Comparison of ENCODE assay signal across 8 mouse cellular contexts in genomic region chr5:24842274-24843102, GRCm38 (mm10). TPM values are rescaled to one million over a fixed set of nuclear protein-coding genes. Genes with fewer than 3 reads are reported as not detected.
DNase-seq lines count a peak whose midpoint lies in the region; ATAC-seq and TF ChIP-seq lines count a peak whose summit lies in the region.

Gene Rheb, minus strand, starts transcription at chr5:24842624.

- ATAC-seq in G1E (ENCODE audit: extremely low read depth, insufficient number of reproducible peaks, low FRiP score, poor library complexity, severe bottlenecking), result peak; percentile 94
- ATAC-seq in forebrain, embryonic 16.5 days, result peak; percentile 95
- ATAC-seq in lung, embryonic 14.5 days (ENCODE audit: insufficient read depth), result peak; percentile 96

- peak within 1 kb of the TSS; percentile 98 for H3K27ac ChIP-seq in forebrain, embryonic 16.5 days (ENCODE audit: low read length)
- H3K27ac ChIP-seq in layer of hippocampus, adult 2 months, result peak within 1 kb of the TSS; percentile 100
- peak within 1 kb of the TSS; percentile 100 for H3K27ac ChIP-seq in lung, embryonic 14.5 days (ENCODE audit: low read depth)
- H3K27ac ChIP-seq in olfactory bulb, adult 2 months (ENCODE audit: insufficient read depth, low read depth, low read length), result peak within 1 kb of the TSS; percentile 99
- peak within 1 kb of the TSS; percentile 89 for H3K27ac ChIP-seq in thymus, adult 2 months (ENCODE audit: control insufficient read depth, insufficient read depth, low read length)

- TF ChIP-seq CTCF in G1E (IDR thresholded peaks at IDR 0.05; ENCODE audit: low read depth, low read length), result no peak
- TF ChIP-seq CTCF in layer of hippocampus, adult 2 months (conservative IDR thresholded peaks at IDR 0.05), result peak; percentile 35; the same call in 1 of the 2 replicates
- no peak for TF ChIP-seq CTCF in lung, embryonic 14.5 days (IDR thresholded peaks at IDR 0.05; ENCODE audit: low read depth)
- TF ChIP-seq CTCF in olfactory bulb, adult 2 months (IDR thresholded peaks at IDR 0.05; ENCODE audit: insufficient read depth, low read depth, low read length), result no peak
- peak; percentile 77 for TF ChIP-seq CTCF in thymus, adult 2 months (IDR thresholded peaks at IDR 0.05; ENCODE audit: borderline replicate concordance, control insufficient read depth, extremely low read depth, insufficient read depth, low read length, poor library complexity)

- under 1% methylated on average over 91 of the region's 92 CpGs for WGBS in forebrain, embryonic 16.5 days
- under 1% methylated on average over 83 of the region's 92 CpGs for WGBS in lung, embryonic 14.5 days
- WGBS in olfactory bulb, adult 2 months, result under 1% methylated on average over 91 of the region's 92 CpGs
- WGBS in thymus, adult 2 months, result under 1% methylated on average over 92 of the region's 92 CpGs

- H3K9ac ChIP-seq in forebrain, embryonic 16.5 days (replicated peaks; ENCODE audit: low read depth, low read length), result peak within 1 kb of the TSS; percentile 91
- H3K9ac ChIP-seq in lung, embryonic 14.5 days, result peak within 1 kb of the TSS; percentile 97

- peak within 1 kb of the TSS; percentile 91 for H3K4me3 ChIP-seq in G1E (ENCODE audit: low read depth, low read length)
- peak within 1 kb of the TSS; percentile 91 for H3K4me3 ChIP-seq in forebrain, embryonic 16.5 days (replicated peaks; ENCODE audit: low read length)
- H3K4me3 ChIP-seq in layer of hippocampus, adult 2 months, result peak within 1 kb of the TSS; percentile 76
- peak within 1 kb of the TSS; percentile 97 for H3K4me3 ChIP-seq in lung, embryonic 14.5 days (ENCODE audit: low read depth, low read length)
- H3K4me3 ChIP-seq in olfactory bulb, adult 2 months (ENCODE audit: insufficient read depth, low read depth, low read length), result peak within 1 kb of the TSS; percentile 96
- H3K4me3 ChIP-seq in thymus, adult 2 months (ENCODE audit: control insufficient read depth, insufficient read depth, low read length), result peak within 1 kb of the TSS; percentile 95

- 0 out of 2 replicates have a peak, but pooled peaks cover 2% of the 10 kb centered on the region for H3K9me3 ChIP-seq in G1E (replicated peaks)
- no peaks in the 10 kb centered on the region for H3K9me3 ChIP-seq in forebrain, embryonic 16.5 days (ENCODE audit: control insufficient read depth, low read length)
- no peaks in the 10 kb centered on the region for H3K9me3 ChIP-seq in lung, embryonic 14.5 days (ENCODE audit: low read depth, low read length)

- H3K27me3 ChIP-seq in G1E (ENCODE audit: insufficient read depth, low read length), result peaks cover 4% of the 10 kb centered on the region; the same call in 1 of the 2 replicates
- no peaks in the 10 kb centered on the region for H3K27me3 ChIP-seq in forebrain, embryonic 16.5 days (replicated peaks; ENCODE audit: control insufficient read depth, insufficient read depth, low read length)
- H3K27me3 ChIP-seq in lung, embryonic 14.5 days (ENCODE audit: insufficient read depth, low read length), result no peaks in the 10 kb centered on the region
- no peaks in the 10 kb centered on the region for H3K27me3 ChIP-seq in thymus, adult 2 months (ENCODE audit: control insufficient read depth, insufficient read depth, low read length)

- DNase-seq in G1E (ENCODE audit: low spot score), result peak; percentile 93
- peak; percentile 99 for DNase-seq in cerebellum, adult 18-20 months
- DNase-seq in heart, postnatal 36 days, result peak; percentile 97 to 98
- DNase-seq in layer of hippocampus, adult 2 months (ENCODE audit: low spot score in 2 of 2), result peak; percentile 99
- DNase-seq in lung, embryonic 14.5 days, result peak; percentile 100
- DNase-seq in thymus, adult 2 months, result peak; percentile 97

- peaks cover 41% of the 10 kb centered on the region for H3K4me1 ChIP-seq in G1E (ENCODE audit: insufficient read depth, low read depth, low read length)
- peaks cover 28% of the 10 kb centered on the region for H3K4me1 ChIP-seq in forebrain, embryonic 16.5 days (replicated peaks; ENCODE audit: control insufficient read depth, insufficient read depth, low read length)
- peaks cover 6% of the 10 kb centered on the region for H3K4me1 ChIP-seq in lung, embryonic 14.5 days (ENCODE audit: insufficient read depth)
- peaks cover 7% of the 10 kb centered on the region for H3K4me1 ChIP-seq in olfactory bulb, adult 2 months (ENCODE audit: control insufficient read depth, insufficient read depth, low read length)
- peaks cover 15% of the 10 kb centered on the region for H3K4me1 ChIP-seq in thymus, adult 2 months (replicated peaks; ENCODE audit: control insufficient read depth, insufficient read depth, low read length)

- peaks cover 20% of the 10 kb centered on the region for H3K36me3 ChIP-seq in G1E (replicated peaks)
- H3K36me3 ChIP-seq in forebrain, embryonic 16.5 days (ENCODE audit: control insufficient read depth, insufficient read depth), result no peaks in the 10 kb centered on the region
- H3K36me3 ChIP-seq in lung, embryonic 14.5 days (ENCODE audit: insufficient read depth), result no peaks in the 10 kb centered on the region
- H3K36me3 ChIP-seq in thymus, adult 2 months (ENCODE audit: control insufficient read depth, insufficient read depth, low read length), result no peaks in the 10 kb centered on the region

- TF ChIP-seq POLR2A in olfactory bulb, adult 2 months (IDR thresholded peaks at IDR 0.05; ENCODE audit: insufficient read depth, low read depth, low read length), result peak; percentile 67; the same call in 1 of the 2 replicates
- peak; percentile 17 for TF ChIP-seq POLR2A in thymus, adult 2 months (IDR thresholded peaks at IDR 0.05; ENCODE audit: control insufficient read depth, extremely low read depth, insufficient read depth, low read length, poor library complexity)

- H3K4me2 ChIP-seq in forebrain, embryonic 16.5 days (ENCODE audit: low read length), result peak within 1 kb of the TSS; percentile 78
- peak within 1 kb of the TSS; percentile 95 for H3K4me2 ChIP-seq in lung, embryonic 14.5 days

- intact Hi-C loops in heart, postnatal 36 days (cut with DNase I), result loop anchor here (1.0 kb wide), 1 partner anchor 66 kb away; no protein-coding TSS in a partner anchor

RNA-seq across cellular contexts. Expression of gene Rheb, which starts in this region (rescaled TPM):
- 65.1 and 81.2 TPM in 2 replicates for total RNA-seq in G1E (2014; fragmentation: Nextera tagmentation)
- total RNA-seq in G1E (2017), result 47.9 and 55.3 TPM in 2 replicates
- polyA plus RNA-seq in G1E (2012), result 20.5 and 22.1 TPM in 2 replicates
- 273 and 294 TPM in 2 replicates for polyA plus RNA-seq in forebrain, embryonic 16.5 days (2015; fragmentation: Nextera tagmentation; extraction: Ambion mirVana)
- 10 to 100 TPM; 75.8 to 85.5 TPM for total RNA-seq in heart, postnatal 36 days (2021)
- 100 to 1,000 TPM; 106 to 115 TPM for total RNA-seq in layer of hippocampus, adult 2 months (2021)
- polyA plus RNA-seq in lung, embryonic 14.5 days (2014; fragmentation: Nextera tagmentation; extraction: Ambion mirVana), result 196 and 198 TPM in 2 replicates
- not detected in 2 replicates for polyA plus RNA-seq in olfactory bulb, adult 2 months (2012; ENCODE audit: insufficient read depth, insufficient read length, low replicate concordance, missing spikeins)
- polyA plus RNA-seq in thymus, adult 2 months (2012; rRNA removed), result 23.1 and 26.2 TPM in 2 replicates

Comparison
In these comparisons a context has a peak if more than half of its experiments do, and no peak if none do; other contexts are left out.
1. Peak in every context shown above with its lines: DNase-seq, ATAC-seq, H3K4me3 ChIP-seq and H3K27ac ChIP-seq.
2. RNA of gene Rheb (polyA plus RNA-seq): 273 to 294 TPM in forebrain, embryonic 16.5 days, 196 to 198 TPM in lung, embryonic 14.5 days, 23.1 to 26.2 TPM in thymus, adult 2 months and 20.5 to 22.1 TPM in G1E; not detected in olfactory bulb, adult 2 months; every median in the first group is over 10 times any median in the second.
3. CTCF ChIP-seq: peak in layer of hippocampus, adult 2 months (single experiment) and thymus, adult 2 months (single experiment); none in G1E (single experiment), lung, embryonic 14.5 days (single experiment) and olfactory bulb, adult 2 months (single experiment).